Mouse (Mus musculus) adrenal gland (tissue): ENCODE results near the gene Kremen2.

Experiments
- intact Hi-C: fragments of 180-260 bp; cut with DNase I; formaldehyde crosslinking; loops from one replicate; pipeline ENCODE4 v1.15.1; 2025

Gene Kremen2

GRCm38 (mm10) chr17:23737493-23738445 is 7.9 kb downstream of the Kremen2 start:
- intact Hi-C loops: no loop called here

DNA sequence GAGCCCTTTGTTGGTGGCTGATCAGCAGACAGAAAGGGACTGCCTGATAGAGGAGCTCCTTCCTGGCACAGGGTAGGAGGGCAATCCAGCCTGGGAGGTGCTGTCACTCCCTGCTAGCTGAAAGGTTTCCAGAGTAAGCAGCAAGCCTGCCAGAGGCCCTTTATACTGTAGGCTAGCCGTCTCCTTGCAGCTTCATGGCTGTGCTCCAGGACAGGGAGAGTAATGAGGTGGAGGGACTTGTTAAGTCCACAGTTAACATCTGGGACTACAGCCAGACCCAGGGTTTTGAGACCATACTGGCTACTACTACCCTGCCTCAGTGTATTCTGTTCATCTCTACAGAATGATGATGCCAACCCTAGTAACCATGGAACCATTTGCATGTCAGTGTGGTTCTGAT is 11.3 kb downstream of the Kremen2 start:
- intact Hi-C loops: no loop called here

DNA sequence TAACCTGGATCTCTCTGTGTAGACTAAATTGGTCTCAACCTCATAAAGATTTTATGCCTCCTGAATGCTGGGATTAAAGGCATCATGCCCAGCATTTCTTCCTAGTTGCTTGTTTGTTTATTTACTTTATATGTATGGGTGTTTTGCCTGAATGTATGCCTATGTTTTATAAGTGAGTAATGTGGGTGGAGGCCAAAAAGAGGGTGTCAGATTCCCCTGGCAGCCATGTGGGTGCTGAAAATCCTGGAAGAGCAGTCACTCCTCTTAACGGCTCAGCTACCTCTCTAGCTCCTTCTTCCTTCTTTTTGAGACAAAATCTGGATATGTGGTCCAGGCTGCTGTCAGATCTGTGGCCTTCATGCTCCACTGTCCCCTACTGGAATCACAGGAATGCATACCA is 15.2 kb downstream of the Kremen2 start:
- intact Hi-C loops: no loop called here

DNA sequence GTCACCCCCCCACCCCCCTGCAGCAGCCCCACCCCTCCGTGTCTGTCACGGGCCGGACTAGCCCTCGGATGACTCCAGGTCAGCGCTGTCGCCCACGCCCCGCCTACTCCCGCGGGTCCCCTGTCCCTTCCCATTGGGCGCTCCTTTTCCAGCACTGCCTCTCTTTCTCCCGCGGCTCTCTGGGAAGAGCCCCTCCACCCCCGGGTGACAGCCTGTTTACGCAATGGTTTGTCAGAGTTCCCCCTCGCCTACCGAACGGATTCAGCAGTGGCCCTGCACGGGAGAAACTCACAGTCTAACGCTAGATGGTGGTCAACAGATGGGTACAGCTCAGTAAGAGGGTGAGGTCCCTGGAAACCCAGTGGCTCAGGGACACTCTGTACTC is 18.9 kb downstream of the Kremen2 start:
- intact Hi-C loops: no loop called here

GRCm38 (mm10) chr17:23725999-23726757 is 19.5 kb downstream of the Kremen2 start, which contains the start of gene Pkmyt1:
Gene Pkmyt1, plus strand, starts transcription at chr17:23726336.
- intact Hi-C loops: no loop called here

GRCm38 (mm10) chr17:23725477-23725876 is 20.2 kb downstream of the Kremen2 start:
- intact Hi-C loops: no loop called here

- intact Hi-C loops: no loop called here
Measured at GRCm38 (mm10) chr17:23722376-23723125, 23.1 kb downstream of the Kremen2 start, which contains the start of gene 1520401A03Rik. Gene 1520401A03Rik, minus strand, starts transcription at chr17:23722783.

- intact Hi-C loops: no loop called here
Measured at GRCm38 (mm10) chr17:23721886-23722285, 23.7 kb downstream of the Kremen2 start.

DNA sequence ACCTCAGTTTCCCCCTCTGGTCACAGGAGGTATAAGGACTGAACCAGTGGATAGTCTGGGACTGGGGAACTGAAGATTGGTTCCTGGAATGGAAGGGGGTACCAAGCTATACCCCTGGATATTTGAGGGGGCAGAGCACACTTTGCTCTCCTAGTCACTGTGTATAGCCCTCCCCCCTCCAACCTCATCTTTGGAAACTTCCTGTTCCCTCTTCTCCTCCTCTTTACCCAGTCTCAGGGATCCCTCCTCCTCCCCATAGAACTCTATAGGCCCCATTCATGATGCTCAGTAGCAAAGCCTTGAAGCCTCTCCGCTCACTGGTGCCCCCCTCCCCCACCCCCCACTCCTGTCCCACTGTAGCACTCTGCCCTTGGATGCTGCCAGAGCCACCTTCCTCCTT is 26.2 kb downstream of the Kremen2 start:
- intact Hi-C loops: no loop called here

- intact Hi-C loops: no loop called here
Measured at GRCm38 (mm10) chr17:23717003-23717402, 28.6 kb downstream of the Kremen2 start.

DNA sequence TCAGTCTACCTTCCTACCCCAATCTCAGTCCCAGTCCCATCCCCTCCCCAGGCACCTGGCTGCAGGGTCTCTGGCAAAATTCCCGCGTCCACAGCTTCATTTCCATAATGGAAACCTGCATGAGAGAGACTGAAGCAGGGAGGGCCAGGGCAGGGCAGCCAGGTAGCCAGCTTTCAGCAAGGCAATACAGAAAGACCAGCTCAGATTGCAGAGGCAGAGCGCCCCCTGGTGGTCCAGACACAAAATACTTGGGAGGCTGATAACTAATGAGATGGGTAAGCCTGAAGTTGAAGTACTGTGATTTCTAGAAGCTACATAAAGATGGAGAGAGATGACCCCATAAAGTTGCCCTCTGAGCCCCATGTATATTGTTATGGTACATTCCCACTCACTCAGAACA is 39.4 kb downstream of the Kremen2 start:
- intact Hi-C loops: no loop called here

GRCm38 (mm10) chr17:23705525-23706104 is 40.0 kb downstream of the Kremen2 start:
- intact Hi-C loops: loop anchor here (2.0 kb wide), 1 partner anchor 133 kb away; no protein-coding TSS in a partner anchor

- intact Hi-C loops: loop anchor here (2.0 to 5.0 kb wide), 2 partner anchors 42 to 132 kb away; partner anchors contain the start of gene Bicdl2
Measured at GRCm38 (mm10) chr17:23704741-23705140, 40.9 kb downstream of the Kremen2 start.

DNA sequence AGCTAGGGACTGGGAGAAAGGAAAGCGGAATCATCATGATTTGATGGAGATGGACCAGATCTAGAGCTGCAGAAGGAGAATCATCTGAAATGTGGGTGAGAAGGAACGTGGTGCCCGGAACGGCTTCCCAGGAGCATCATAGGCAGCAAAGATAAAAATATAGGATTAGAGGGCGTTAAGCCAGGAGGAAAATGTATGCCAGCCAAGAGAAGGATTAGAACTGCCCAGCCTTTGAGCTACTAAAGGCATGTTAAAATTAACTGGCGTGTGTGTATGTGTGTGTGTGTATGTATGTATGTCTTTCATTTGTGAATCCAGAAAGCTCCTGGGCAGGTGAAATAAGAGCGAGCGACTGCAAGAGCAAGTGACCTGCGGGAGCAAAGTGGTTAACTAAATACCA is 42.3 kb downstream of the Kremen2 start:
- intact Hi-C loops: loop anchor here (5.0 kb wide), 1 partner anchor 41 kb away; the partner anchor contains the start of gene Bicdl2

GRCm38 (mm10) chr17:23700079-23700478 is 45.6 kb downstream of the Kremen2 start:
- intact Hi-C loops: loop anchor here (5.0 kb wide), 1 partner anchor 38 kb away; the partner anchor contains the start of gene Bicdl2

DNA sequence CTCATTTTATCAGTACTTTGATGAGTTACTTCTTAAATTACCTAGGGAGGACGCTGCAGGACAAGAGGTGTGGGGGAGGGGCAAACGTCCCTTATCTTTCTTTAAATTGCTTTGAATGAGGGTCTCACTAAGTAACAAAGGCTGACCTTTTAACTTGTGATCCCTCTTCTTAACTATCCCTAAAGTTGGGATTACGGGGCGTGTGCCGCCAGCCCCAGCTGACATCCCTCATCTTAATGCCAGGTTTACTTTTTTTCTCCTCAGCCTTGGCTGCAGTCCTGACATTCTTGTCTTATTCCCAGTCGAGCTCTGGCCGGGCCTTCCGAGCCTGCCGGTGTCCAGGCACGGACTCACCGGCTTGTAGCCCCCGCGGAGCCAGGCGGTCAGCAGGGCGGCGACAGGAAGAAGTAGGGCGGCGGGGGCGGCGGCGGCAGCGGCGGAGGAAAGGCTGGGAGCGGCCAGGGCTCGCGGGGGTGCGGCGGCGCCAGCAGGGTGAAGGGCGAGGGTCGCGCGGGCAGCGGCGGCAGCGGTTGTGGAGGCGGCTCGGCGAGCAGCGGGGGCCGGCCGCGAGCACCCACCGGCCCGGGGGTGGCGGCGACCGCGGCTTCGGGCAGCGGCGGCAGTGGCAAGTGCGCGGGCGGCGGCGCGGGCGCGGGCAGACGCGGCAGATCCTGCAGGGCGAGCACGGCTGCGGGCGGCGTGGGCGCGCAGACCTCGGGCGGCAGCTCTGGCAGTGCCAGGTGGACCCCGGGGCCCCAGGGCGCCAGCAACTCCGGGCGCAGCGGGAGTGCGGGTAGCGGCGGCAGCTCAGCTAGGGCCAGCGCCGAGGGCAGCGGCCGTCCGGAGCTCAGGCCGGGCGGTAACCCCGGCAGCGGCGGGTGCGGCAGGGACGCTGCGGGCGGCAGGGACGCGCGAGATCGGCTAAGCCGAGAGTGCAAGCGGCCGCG is 46.2 kb downstream of the Kremen2 start:
- intact Hi-C loops: loop anchor here (5.0 kb wide), 1 partner anchor 37 kb away; the partner anchor contains the start of gene Bicdl2

GRCm38 (mm10) chr17:23695801-23696200 is 49.8 kb downstream of the Kremen2 start:
- intact Hi-C loops: no loop called here

- intact Hi-C loops: no loop called here
Measured at GRCm38 (mm10) chr17:23694491-23694890, 51.1 kb downstream of the Kremen2 start.
